Mouse (Mus musculus) liver, adult (tissue): ENCODE measurements around the gene Scyl3.

ENCODE experiments used
- GATA4 ChIP-seq: IDR thresholded peaks from 2 replicates; pipeline ENCODE4 v1.6.1; 2014; ENCODE audit warnings: mild to moderate bottlenecking, low read length; ENCODE audit not compliant: insufficient replicate concordance

Scyl3 gene

GRCm38 (mm10) chr1:163930458-163930794 is 1.5 kb downstream of the Scyl3 start:
- TF ChIP-seq GATA4: no peak

GRCm38 (mm10) chr1:163931801-163932200 is 2.9 kb downstream of the Scyl3 start:
- no peak for TF ChIP-seq GATA4

DNA sequence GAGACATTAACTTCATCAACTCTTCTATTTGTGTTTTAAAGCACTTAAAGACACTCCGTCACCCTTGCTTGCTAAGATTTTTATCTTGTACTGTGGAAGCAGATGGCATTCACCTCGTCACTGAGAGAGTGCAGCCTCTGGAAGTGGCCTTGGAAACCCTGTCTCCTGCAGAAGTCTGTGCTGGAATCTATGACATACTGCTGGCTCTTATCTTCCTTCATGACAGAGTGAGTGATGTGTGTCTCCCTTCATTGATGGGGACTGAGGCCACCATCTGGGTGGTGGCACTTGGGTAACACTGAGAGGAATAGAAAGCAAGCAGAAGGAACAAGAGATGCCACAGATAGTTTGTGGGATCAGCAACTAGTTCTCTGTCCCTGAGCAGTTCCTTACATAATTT is 5.7 kb downstream of the Scyl3 start:
- no peak for TF ChIP-seq GATA4

DNA sequence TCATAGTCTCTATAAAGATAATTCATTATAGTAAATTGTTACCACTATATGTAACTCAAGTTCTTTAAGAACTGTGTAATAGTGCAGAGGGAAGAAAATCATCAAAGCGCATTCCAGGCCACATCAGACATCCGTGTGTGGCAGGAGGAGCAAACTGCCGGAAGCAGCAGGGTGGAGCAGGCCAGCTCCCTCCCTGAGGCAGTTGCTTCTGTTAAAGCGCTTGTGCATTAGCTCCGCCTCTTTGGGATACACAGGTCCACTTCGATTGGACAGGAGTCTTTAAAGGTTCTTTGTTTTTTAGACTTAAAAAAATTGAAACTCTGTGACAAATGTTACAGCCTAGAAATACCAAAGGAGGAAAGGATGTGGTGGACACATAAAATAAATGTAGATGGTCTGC is 13.2 kb downstream of the Scyl3 start:
- no peak for TF ChIP-seq GATA4

- TF ChIP-seq GATA4: no peak
These were observed 24.5 kb downstream of the Scyl3 start for GRCm38 (mm10) chr1:163953396-163953795.

- TF ChIP-seq GATA4: no peak
These were observed 29.1 kb downstream of the Scyl3 start for GRCm38 (mm10) chr1:163958036-163958435.

DNA sequence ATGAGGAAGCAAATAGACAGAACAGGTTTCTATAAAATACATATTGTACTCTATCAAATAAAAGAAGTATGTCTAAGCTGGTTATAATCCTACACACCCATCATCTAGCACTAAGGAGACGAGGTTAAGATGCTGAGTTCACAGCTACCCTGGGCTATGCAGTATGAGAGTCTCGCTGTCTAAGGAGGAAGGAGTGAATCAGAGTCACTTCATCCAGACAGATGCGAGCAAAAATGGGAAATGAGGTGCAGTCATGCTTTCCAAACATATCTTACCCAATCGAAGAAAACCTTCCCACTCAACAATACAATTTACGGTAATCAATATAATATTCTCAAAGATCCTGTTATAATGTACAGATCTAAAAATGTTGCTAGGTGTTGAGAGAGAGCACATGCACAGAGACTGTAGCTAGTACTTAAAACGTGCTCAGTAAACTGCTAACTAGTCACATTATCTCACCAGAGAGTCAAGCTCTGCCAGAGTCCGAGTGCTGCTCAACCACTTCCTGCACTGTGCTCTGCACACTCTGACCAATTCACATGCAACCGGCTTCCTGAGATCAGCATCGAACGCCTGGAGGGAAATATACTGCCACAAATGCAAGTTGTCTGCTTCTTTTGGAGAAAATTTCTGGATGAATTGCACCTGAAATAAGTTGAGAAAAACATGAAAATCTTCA is 35.2 kb downstream of the Scyl3 start:
- no peak for TF ChIP-seq GATA4

DNA sequence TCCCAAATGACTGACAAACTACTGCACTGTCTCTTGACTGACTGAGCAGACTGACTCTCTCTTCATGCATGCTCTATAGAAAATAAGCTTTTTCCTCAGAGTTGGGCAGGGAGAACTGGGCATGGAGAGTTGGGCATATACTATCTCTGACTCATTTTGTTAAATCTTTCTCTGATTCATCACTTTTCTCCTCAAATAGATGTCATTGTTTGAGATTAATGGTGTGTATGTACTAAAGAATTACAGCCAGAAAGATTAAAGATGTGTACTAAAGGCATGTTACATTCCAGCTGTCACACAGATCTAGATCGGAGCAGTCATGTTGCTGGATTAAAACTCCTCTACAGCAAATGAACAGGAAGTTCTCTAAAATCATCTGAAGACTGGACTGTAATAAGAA is 45.6 kb downstream of the Scyl3 start:
- TF ChIP-seq GATA4: no peak

DNA sequence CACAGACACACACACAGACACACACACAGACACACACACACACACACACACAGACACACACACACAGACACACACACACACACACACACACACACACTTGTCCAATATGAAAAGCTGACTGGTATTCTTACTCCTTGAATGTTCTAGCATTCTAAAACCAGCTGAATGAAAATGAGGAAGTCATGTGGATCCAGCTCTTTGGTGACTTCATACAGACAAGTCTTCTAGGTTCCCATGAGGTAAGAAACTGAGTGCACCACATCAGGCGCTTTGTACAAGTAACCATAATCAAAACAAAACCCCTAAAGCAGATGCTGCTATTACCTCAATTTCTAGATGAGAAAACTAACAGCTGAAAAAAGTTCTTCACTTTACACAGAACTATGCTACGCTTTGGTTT is 46.2 kb downstream of the Scyl3 start:
- no peak for TF ChIP-seq GATA4

GRCm38 (mm10) chr1:163976515-163976914 is 47.6 kb downstream of the Scyl3 start:
- TF ChIP-seq GATA4: no peak

- TF ChIP-seq GATA4: no peak
These were observed 63.5 kb downstream of the Scyl3 start for GRCm38 (mm10) chr1:163992371-163992770.

DNA sequence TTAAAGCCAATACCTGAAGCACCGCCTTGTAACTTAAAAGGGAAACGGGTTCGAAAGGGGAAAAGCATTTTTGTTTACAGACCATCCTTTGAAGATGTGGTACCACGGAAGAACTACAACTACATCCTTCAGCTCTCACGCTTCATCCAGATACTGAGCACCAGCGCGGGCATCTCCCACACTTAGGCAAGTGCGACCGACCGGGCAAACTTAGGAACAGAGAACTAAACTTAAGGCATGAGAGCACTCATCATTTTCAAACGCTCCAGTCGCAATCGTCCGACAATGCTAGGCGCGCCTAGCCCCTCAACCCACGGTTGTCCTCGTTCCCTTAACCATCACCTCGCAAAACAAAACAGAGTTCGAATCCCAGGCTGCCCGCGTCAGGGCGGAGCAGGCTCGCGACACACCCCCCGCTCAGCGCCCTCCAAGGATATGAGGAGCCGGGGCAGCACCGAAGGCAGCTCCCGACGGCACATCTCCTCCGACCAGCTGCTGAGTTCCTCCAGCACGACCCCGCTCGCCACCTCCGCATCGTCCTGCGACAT is 65.3 kb downstream of the Scyl3 start:
- no peak for TF ChIP-seq GATA4

DNA sequence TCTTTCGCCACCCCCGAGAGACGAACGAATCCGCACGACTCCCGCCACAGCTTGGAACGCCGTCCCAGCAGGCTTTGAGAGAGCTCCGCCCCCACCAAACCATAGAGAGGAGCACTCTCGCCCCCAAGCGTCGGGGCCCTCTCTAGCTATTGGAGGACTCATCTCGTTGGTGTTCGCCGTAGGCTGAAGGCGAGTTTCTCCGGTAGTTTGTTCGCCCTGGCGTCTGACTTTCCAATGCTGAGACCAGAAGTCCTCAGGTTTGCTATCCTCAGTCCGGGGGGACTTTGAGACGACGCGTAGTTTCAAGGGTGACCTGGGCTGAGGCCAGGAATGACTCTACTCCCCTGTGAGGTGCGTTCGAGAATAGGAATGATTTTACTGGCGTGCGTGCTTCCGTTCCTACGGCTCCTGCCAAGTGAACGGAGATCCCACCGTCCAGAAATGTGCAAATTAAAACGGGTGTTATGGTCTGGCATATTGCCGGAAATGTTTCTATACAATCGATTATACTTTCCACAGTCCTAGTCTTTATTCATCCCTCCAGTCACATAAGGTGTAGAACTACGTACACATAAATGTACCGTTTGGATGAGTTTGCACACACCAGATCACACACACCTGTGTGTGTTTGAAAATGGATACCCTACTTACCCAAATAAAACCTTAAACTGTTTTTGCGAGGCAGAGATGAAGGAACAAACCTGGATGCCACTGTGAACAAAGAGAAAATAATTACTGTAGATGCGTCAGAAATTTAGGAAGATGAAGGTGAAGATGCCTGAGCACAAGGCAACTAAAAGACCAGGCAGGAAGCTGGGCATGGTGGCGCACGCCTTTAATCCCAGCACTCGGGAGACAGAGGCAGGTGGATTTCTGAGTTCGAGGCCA is 66.1 kb downstream of the Scyl3 start, which contains the start of the genes BC055324 and Mettl18:
Gene BC055324, minus strand, starts transcription at position 76 of the 888 bp plus-strand sequence.
Gene Mettl18, plus strand, starts transcription at position 169 of the 888 bp plus-strand sequence.
- 0 out of 2 replicates have a peak, but pooled peaks have one; percentile 31 for TF ChIP-seq GATA4

- TF ChIP-seq GATA4: no peak
These were observed 66.7 kb downstream of the Scyl3 start for GRCm38 (mm10) chr1:163995609-163995913.

DNA sequence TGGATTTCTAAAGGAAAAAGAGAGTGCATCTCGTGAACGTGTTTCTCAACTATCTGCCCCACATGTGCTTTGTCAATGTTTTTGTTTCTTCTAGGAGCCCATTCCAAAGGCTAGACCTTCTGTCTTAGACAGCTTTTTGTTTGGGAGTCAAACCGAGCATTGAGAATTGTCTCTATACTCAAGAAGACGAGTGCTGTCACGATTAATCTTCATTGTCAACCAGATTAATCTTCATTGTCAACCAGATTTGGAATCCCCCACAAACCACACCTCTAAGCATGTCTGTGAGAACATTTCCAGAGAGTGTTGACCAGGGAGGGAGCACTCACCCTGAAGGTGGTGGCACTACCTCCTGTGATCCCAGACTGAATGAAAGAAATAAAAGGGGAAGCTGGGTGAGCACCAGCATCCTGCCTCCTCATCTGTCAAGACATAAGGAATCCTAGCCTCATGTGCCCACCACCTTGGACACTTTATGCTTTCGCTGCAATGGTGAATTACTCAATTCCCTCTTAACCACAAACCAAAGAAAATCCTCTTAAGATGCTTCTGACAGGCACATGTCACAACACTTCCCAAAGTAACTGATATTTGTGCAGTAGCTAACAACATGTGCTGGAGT is 73.0 kb downstream of the Scyl3 start:
- TF ChIP-seq GATA4: no peak

DNA sequence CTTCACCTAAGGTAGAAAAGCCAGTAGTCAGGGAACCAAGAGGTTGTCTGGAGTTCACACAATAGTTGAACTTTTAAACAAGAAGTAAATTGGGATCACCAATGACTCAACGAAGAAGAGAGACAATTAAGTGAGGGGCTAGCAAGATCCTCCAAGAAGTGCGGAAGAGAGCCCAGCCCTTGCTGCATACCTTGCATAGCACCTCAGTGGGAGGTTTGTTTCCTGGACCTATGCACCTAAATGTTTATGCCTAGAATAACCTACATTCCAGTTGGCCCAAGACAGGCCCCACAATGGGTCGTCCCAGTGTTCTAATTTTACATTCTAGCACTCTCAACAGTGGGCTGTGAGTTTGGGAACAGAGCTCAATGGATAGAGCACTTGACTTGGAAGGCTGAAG is 75.4 kb downstream of the Scyl3 start:
- no peak for TF ChIP-seq GATA4
